Mouse (Mus musculus): ENCODE data around the gene Sult1a1. TPM values are rescaled to one million over a fixed set of nuclear protein-coding genes. Genes with fewer than 3 reads are reported as not detected.
"Not testable (repeated sequence)": the region's sequence is repeated elsewhere in the genome, so short reads cannot be mapped to it uniquely, and the experiment has no call there.

Sult1a1 gene
- polyA plus RNA-seq, 1 experiment from 2014 or later = 1.1 TPM

GRCm38 (mm10) chr7:126653991-126654390, 22.2 kb downstream of the Sult1a1 start:
- no peak for ATAC-seq (ENCODE audit: low FRiP score, low read depth)
- Histone ChIP-seq H3K4me3 (no peak overlapping the region), H3K9me3 (no peaks in the 10 kb centered on the region), H3K4me1 (peaks cover 8% of the 10 kb centered on the region), H3K27me3 (no peaks in the 10 kb centered on the region), H3K27ac (replicated peaks) (no peak overlapping the region), H3K4me2 (replicated peaks) (no peak overlapping the region), H3K36me3 (no peaks in the 10 kb centered on the region), H3K9ac (replicated peaks) (no peak overlapping the region)
- WGBS = 93% methylated on average over 2 of the region's 2 CpGs

DNA sequence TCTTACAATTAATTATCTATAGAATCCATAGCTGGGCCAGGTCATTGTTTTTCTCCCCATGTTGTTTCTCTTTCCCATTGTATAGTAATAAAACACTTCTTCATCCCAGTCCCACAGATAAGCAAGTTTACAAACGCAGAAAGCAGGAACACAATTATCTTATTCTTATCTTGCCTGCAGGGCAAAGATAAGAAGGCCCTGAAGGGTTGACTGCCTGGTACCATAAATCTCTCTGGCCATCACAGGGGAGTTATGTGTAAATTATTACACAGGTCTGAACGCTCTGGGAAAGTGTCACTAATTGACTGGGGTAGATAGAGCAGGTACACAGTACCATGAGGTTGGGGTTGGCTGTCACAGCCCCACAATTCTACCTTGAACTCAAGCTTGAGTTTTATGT, 25.4 kb downstream of the Sult1a1 start:
- H3K4me1 ChIP-seq = peaks cover 8% of the 10 kb centered on the region
- ATAC-seq (ENCODE audit: low FRiP score, low read depth) = no peak
- no peak overlapping the region for H3K4me3 ChIP-seq
- no peaks in the 10 kb centered on the region for H3K27me3 ChIP-seq
- no peaks in the 10 kb centered on the region for H3K9me3 ChIP-seq
- WGBS = 80% methylated on average over 2 of the region's 2 CpGs
- H3K9ac ChIP-seq (replicated peaks) = no peak overlapping the region
- H3K36me3 ChIP-seq = no peaks in the 10 kb centered on the region
- H3K27ac ChIP-seq (replicated peaks) = no peak overlapping the region
- no peak overlapping the region for H3K4me2 ChIP-seq (replicated peaks)

DNA sequence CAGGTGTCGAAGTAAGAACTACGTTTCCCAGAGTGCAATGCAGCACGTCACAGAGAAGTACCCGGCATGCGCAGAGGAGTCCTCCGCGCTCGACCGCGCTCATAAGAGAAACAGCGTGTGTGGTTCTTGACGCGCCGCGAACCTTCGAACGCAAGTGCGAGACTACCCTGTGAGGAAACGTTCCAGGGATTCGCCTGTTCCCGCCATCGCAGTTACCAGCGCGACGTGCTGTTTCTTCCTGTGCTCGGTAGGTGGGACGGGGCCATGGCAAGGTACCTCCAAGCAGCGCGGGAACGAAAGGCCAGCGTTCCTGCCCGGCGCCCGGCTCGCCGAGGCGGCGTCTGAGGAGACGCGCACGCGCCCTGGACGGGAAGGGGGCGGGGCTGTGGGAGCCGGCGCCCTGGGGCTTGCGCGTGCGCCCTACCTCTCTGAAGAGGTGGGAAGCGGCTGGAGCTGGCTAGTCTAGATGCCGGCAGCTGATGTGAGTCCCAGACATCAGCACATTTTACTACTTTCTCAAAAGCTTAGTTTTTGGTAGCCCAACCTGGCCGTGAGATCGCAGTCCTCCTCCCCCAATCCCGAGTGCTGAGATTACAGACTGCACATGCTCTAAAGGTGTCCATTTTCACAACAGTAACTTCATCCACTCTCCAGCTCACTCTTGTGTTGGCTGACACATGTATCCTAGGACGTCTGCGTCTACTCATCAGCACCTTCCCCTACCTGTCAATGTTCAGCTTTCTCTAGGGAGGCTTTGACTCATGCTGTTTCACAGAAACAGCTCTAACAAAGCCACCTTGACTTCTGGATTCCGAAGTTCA, 26.8 kb downstream of the Sult1a1 start, which contains the start of gene Sgf29:
Gene Sgf29 (plus strand): TSS at position 79 of the 821 bp plus-strand sequence.
- Histone ChIP-seq H3K27ac (replicated peaks) (peak within 1 kb of the TSS; percentile 92), H3K9ac (replicated peaks) (peak within 1 kb of the TSS; percentile 59)

DNA sequence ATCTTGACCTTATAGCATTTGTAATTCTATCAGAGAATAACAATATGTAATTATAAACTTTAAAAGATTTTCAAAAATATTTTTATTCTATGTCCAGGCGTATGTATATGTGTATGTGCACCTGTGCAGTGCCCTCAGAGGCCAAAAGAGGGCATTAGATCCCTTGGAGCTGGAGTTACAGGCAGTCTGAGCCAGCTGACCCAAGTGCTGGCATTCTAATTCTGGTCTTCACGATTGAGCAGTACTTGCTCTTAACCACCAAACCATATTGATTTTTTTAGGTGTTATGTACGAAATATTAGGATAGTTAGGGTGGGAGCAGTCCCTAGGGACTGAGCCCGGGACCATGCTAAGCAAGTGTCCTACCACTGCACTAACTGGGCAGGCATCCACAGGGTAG, 27.7 kb downstream of the Sult1a1 start:
- Histone ChIP-seq H3K9me3 (no peaks in the 10 kb centered on the region), H3K27me3 (no peaks in the 10 kb centered on the region), H3K36me3 (no peaks in the 10 kb centered on the region), H3K4me2 (replicated peaks) (peak overlapping the region; percentile 76; the same call in 1 of the 2 replicates), H3K9ac (replicated peaks) (no peak overlapping the region), H3K27ac (replicated peaks) (no peak overlapping the region), H3K4me3 (0 out of 2 replicates have a peak overlapping the region, but pooled peaks have one; percentile 59), H3K4me1 (peaks cover 8% of the 10 kb centered on the region)
- no peak; the same call in 1 of the 2 replicates for ATAC-seq (ENCODE audit: low FRiP score, low read depth)
- 73% methylated on average over 4 of the region's 4 CpGs for WGBS

More for the DNA sequence above, 26.8 kb downstream of the Sult1a1 start, which contains the start of gene Sgf29:
- Histone ChIP-seq H3K4me3 (peak within 1 kb of the TSS; percentile 59), H3K4me1 (peaks cover 8% of the 10 kb centered on the region), H3K9me3 (no peaks in the 10 kb centered on the region), H3K36me3 (no peaks in the 10 kb centered on the region), H3K4me2 (replicated peaks) (peak within 1 kb of the TSS; percentile 76), H3K27me3 (no peaks in the 10 kb centered on the region)
- peak; percentile 98 for ATAC-seq (ENCODE audit: low FRiP score, low read depth)
- WGBS = 1% methylated on average over 57 of the region's 57 CpGs

- Histone ChIP-seq H3K9me3 (no peaks in the 10 kb centered on the region), H3K27ac (replicated peaks) (no peak overlapping the region), H3K4me2 (replicated peaks) (no peak overlapping the region), H3K36me3 (no peaks in the 10 kb centered on the region), H3K4me3 (no peak overlapping the region), H3K27me3 (no peaks in the 10 kb centered on the region), H3K9ac (replicated peaks) (no peak overlapping the region), H3K4me1 (peaks cover 8% of the 10 kb centered on the region)
- 75% methylated on average over 5 of the region's 5 CpGs for WGBS
- ATAC-seq (ENCODE audit: low FRiP score, low read depth) = no peak
These were observed 30.5 kb downstream of the Sult1a1 start for GRCm38 (mm10) chr7:126645708-126646107.

GRCm38 (mm10) chr7:126644914-126645313, 31.3 kb downstream of the Sult1a1 start:
- Histone ChIP-seq H3K36me3 (no peaks in the 10 kb centered on the region), H3K27ac (replicated peaks) (no peak overlapping the region), H3K27me3 (no peaks in the 10 kb centered on the region), H3K9me3 (no peaks in the 10 kb centered on the region), H3K4me3 (no peak overlapping the region), H3K9ac (replicated peaks) (no peak overlapping the region), H3K4me2 (replicated peaks) (no peak overlapping the region), H3K4me1 (peaks cover 2% of the 10 kb centered on the region)
- ATAC-seq (ENCODE audit: low FRiP score, low read depth) = no peak

- H3K36me3 ChIP-seq = no peaks in the 10 kb centered on the region
- ATAC-seq (ENCODE audit: low FRiP score, low read depth) = no peak
- 71% methylated on average over 3 of the region's 3 CpGs for WGBS
These were observed 31.9 kb downstream of the Sult1a1 start for GRCm38 (mm10) chr7:126644345-126644744.

DNA sequence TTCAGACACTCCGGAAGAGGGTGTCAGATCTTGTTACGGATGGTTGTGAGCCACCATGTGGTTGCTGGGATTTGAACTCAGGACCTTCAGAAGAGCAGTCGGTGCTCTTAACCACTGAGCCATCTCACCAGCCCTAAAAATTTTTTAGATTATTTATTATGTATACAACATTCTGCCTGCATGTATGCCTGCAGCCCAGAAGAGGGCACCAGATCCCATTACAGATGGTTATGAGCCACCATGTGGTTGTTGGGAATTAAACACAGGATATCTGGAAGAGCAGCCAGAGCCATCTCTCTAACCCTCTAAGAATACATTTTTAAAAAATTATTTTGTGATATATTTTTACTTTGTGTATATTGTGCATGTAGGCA, 33.0 kb downstream of the Sult1a1 start:
- 70% methylated on average over 3 of the region's 3 CpGs for WGBS
- not testable (repeated sequence) for H3K4me2 ChIP-seq (replicated peaks); ATAC-seq (ENCODE audit: low FRiP score, low read depth); H3K27ac ChIP-seq (replicated peaks); H3K9ac ChIP-seq (replicated peaks); H3K4me1 ChIP-seq; H3K36me3 ChIP-seq; H3K4me3 ChIP-seq; H3K9me3 ChIP-seq; H3K27me3 ChIP-seq

More at GRCm38 (mm10) chr7:126644345-126644744, 31.9 kb downstream of the Sult1a1 start:
- H3K4me1 ChIP-seq = no peaks in the 10 kb centered on the region
- H3K27me3 ChIP-seq = no peaks in the 10 kb centered on the region
- H3K9ac ChIP-seq (replicated peaks) = no peak overlapping the region
- H3K27ac ChIP-seq (replicated peaks) = no peak overlapping the region
- no peak overlapping the region for H3K4me3 ChIP-seq
- H3K9me3 ChIP-seq = no peaks in the 10 kb centered on the region
- H3K4me2 ChIP-seq (replicated peaks) = no peak overlapping the region

DNA sequence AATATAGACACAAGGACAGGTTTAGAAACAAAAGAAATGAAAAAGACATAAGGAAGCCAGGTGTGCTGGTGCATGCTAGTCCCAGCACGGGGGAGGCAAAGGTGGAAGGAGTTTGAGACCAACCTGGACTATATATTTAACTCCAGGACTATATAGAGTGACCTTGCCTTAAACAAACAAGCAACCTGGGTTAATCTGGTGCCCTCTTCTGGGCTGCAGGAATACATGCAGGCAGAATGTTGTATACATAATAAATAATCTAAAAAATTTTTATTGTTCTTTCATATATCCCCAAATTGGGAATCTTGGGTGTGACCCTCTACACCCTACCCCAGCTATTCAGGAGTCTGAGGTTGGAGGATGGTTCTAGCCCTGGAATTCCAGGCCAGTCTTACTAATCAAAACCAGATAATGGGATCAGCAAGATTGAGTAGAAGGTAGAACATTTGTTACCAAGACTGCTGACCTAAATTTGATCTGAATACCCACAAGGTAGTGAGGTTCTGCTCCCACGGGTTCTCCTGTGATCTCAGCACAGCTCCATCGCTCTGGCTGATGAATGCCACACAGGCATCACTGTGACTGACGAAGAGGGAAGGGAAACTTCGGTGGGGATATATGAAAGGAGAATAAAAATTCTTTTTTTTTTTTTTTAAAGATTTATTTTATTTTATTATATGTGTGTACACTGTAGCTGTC, 33.5 kb downstream of the Sult1a1 start:
- H3K27me3 ChIP-seq = 0 out of 2 replicates have a peak, but pooled peaks cover 6% of the 10 kb centered on the region
- H3K9ac ChIP-seq (replicated peaks) = no peak overlapping the region
- H3K4me1 ChIP-seq = no peaks in the 10 kb centered on the region
- ATAC-seq (ENCODE audit: low FRiP score, low read depth) = no peak
- no peaks in the 10 kb centered on the region for H3K9me3 ChIP-seq
- H3K27ac ChIP-seq (replicated peaks) = no peak overlapping the region
- no peak overlapping the region for H3K4me2 ChIP-seq (replicated peaks)
- WGBS = 76% methylated on average over 5 of the region's 5 CpGs
- no peak overlapping the region for H3K4me3 ChIP-seq
- H3K36me3 ChIP-seq = no peaks in the 10 kb centered on the region

- Histone ChIP-seq H3K36me3 (no peaks in the 10 kb centered on the region), H3K4me1 (no peaks in the 10 kb centered on the region), H3K27me3 (0 out of 2 replicates have a peak, but pooled peaks cover 6% of the 10 kb centered on the region), H3K4me3 (no peak overlapping the region), H3K9ac (replicated peaks) (no peak overlapping the region), H3K4me2 (replicated peaks) (no peak overlapping the region), H3K27ac (replicated peaks) (no peak overlapping the region), H3K9me3 (no peaks in the 10 kb centered on the region)
- WGBS = 19% methylated on average over 4 of the region's 4 CpGs
- no peak for ATAC-seq (ENCODE audit: low FRiP score, low read depth)
These were observed 39.3 kb downstream of the Sult1a1 start for GRCm38 (mm10) chr7:126636733-126637520.

GRCm38 (mm10) chr7:126635375-126635774, 40.9 kb downstream of the Sult1a1 start:
- no peaks in the 10 kb centered on the region for H3K36me3 ChIP-seq
- 0 out of 2 replicates have a peak, but pooled peaks cover 6% of the 10 kb centered on the region for H3K27me3 ChIP-seq
- no peak overlapping the region for H3K4me3 ChIP-seq
- ATAC-seq (ENCODE audit: low FRiP score, low read depth) = no peak
- H3K27ac ChIP-seq (replicated peaks) = no peak overlapping the region
- no peak overlapping the region for H3K9ac ChIP-seq (replicated peaks)
- H3K4me1 ChIP-seq = no peaks in the 10 kb centered on the region
- H3K9me3 ChIP-seq = no peaks in the 10 kb centered on the region
- H3K4me2 ChIP-seq (replicated peaks) = no peak overlapping the region

All from midbrain, embryonic 12.5 days (tissue).